Mouse (Mus musculus) spleen, adult 18-20 months (tissue): ENCODE measurements at regions not wholly inside any gene's neighbourhood (a gene's known extent, or its start where the extent isn't known, plus 50 kb on each side); places are given as distances from the start of the nearest gene placed in this dataset.
"Not testable (repeated sequence)": the region's sequence is repeated elsewhere in the genome, so short reads cannot be mapped to it uniquely, and the experiment has no call there.

Source experiments
- DNase-seq, 2 experiments: peaks; one replicate each; pipeline ENCODE4 v3.0.0; 2022; ENCODE audit warnings: mixed read lengths in 2 of 2

- no peak for DNase-seq
Measured at GRCm38 (mm10) chr12:48387724-48388123, 994.7 kb upstream of the Foxg1 start.

DNA sequence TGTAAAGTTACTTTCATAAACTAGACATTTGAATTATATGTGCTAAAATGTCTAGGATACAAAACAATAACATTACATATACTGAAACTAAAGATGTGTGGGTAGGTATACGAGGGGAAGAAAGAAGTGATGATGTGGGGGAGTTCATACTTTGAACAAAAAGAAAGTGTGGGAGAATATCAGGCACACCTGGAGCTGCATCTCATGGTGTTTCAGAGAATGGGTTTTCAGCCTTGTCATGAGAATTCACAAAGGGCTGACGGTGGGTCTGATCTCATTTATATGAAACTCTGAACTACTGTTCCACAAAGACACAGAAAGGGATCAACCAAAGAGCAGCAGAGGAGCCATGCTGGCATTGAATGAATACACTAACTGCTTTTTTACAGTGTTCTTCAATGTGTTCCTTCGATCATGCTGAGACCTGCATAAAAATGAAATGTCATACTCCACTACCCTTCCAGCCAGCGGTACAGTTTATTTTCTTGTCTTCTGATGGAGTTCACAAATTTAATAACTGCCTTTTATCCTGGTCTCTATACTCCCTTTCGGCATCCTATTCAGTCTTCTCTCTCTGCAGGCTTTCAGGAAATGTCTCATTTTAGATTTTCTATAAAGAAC, 994.2 kb upstream of the Foxg1 start:
- no peak for DNase-seq

- no peak for DNase-seq
Measured at GRCm38 (mm10) chr12:48391008-48391407, 991.5 kb upstream of the Foxg1 start.

GRCm38 (mm10) chr12:48439333-48440046, 943.0 kb upstream of the Foxg1 start:
- DNase-seq, result no peak

- not testable (repeated sequence) for DNase-seq
Measured at GRCm38 (mm10) chr12:48448719-48449118, 933.7 kb upstream of the Foxg1 start.

GRCm38 (mm10) chr12:48462392-48462791, 920.1 kb upstream of the Foxg1 start:
- DNase-seq, result no peak

- no peak for DNase-seq
Measured at GRCm38 (mm10) chr12:48500735-48501134, 881.7 kb upstream of the Foxg1 start.

DNA sequence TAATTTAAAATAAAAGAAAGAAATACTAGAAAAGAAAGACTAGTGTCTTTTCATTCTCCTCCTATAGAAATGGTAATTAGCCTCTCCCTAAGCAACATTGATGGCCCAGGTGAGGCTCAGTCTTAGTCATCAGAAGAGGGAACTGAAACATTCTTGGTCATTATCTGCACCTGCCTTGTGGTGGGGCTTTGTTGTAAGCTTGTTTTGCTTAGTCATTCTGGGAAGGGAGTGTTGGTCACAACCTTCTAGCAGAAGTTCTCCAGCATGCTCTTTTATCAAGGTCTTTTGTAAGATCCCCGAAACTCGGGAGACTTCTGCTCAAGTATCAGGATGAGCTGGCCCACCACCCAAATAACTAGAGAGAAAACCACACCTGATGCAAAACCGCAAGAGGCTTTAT, 870.9 kb upstream of the Foxg1 start:
- DNase-seq, result no peak

- no peak for DNase-seq
Measured at GRCm38 (mm10) chr12:48512259-48512658, 870.2 kb upstream of the Foxg1 start.

- DNase-seq, result no peak
Measured at GRCm38 (mm10) chr12:48521996-48522395, 860.5 kb upstream of the Foxg1 start.

DNA sequence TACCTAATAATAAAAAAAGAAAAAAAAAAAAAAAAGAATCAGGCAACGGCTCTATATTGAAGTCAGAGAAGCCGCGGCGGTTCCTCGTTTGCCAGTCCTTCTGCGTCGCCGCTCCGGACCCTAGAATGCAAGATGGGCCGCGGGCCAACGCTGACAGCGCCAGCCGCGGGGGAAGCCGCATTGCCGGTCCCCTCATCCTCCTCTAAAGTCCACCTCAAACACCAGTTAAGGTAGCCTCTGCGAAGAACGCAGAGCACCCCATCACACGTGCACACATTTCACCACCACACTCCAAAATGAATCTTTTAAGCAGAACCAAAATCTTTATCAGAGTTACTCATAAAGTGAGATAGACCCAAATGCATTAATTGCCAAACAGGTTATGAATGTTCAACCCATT, 822.8 kb upstream of the Foxg1 start:
- DNase-seq, result peak in 1 of 2 experiments; percentile 6

DNA sequence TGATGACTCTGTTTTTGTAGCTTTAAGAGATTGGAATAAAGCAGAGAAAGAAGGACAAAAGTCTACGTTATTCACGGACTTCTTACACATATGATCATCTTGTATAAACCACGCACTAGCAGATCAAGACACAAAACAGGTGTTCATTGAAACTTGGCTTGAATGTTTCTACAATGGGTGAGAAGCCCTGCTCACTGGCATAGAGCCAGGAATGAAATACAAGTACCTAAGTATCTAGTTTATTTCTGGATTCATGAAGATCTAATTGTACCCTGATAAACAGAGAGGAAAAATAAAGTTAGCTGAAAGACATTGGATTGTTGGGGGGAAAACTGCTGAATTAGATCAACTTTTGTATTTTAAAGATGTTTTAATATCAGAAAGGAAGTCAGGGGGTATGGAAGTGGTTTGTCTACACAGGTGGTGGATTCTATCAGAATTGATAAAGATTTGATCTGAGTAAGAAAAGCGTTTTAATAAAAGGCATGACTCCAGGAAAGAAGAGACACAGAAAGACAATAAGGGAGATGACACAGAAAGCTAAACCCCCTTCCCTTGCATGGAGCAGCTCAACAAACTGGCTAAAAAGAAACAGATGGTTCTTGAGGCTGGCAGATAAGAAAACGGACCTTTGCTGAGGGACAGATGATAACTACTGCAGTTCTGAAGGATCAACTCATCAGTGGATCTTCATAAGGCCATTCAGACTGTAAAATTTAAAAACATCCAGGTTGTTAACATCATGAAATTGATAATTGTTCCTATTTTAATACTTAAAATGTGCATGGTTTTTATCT, 777.9 kb upstream of the Foxg1 start:
- no peak for DNase-seq

DNA sequence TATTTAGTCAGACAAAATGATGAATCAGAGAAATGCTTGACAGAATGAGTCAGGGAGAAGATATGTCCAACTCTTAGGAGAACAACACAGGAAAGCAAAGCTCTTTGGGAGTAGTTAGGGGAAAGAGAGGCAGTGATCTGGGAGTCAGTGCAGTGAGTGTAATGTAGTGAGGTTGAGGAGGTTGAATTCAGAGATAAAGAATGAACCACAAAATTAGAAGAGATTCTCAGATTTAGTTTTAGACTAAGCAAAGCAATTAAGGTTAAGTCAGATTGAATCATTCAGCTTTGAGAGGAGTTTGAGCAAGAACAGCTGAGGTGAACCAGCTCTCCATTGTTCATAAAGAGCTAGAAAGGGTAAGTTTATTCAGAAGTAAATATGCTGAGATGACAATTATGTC, 777.0 kb upstream of the Foxg1 start:
- no peak for DNase-seq

GRCm38 (mm10) chr12:48609391-48609790, 773.1 kb upstream of the Foxg1 start:
- DNase-seq, result no peak

- no peak for DNase-seq
Measured at GRCm38 (mm10) chr12:48612066-48612465, 770.4 kb upstream of the Foxg1 start.

DNA sequence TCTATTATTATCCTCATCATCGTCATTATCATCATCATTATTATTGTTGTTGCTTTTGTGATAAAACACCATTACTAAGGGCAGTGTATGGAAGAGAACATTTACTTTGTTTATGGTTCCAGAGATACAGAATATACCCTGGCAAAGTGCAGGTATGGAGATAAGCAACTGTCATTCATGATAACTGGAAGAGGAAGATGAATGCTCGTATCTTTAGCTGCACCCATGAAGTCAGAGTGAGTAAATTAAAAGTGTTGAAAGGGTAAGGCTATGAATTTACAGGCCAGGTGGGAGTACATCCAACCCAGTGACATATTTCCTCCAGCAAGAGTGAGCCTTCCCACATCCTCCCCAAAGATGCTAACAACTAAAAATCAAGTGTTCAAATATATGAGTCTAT, 766.1 kb upstream of the Foxg1 start:
- no peak for DNase-seq

- DNase-seq, result no peak
Measured at GRCm38 (mm10) chr12:48633559-48633958, 748.9 kb upstream of the Foxg1 start.

- no peak for DNase-seq
Measured at GRCm38 (mm10) chr12:48634671-48635241, 747.7 kb upstream of the Foxg1 start.

DNA sequence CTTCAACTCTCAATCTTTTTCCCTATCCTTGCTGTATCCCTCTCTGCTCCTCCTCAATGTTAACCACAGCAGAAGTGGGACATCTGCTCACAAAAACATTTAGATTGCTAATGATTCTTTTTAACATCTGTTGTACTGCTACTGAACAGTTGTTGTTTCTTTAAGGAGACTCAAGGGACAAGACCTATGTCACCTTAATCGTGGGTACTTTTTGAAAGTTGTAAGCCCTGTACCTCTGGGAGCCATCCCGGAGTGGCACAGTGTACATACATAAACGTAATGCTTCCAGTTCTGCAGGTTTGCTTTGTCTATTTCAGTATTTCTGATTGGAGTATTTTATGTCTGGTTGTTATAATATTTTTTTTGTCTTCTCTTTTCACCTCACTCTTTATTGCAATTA, 740.5 kb upstream of the Foxg1 start:
- no peak for DNase-seq

GRCm38 (mm10) chr12:48645135-48645534, 737.3 kb upstream of the Foxg1 start:
- DNase-seq, result no peak

- no peak for DNase-seq
Measured at GRCm38 (mm10) chr12:48645910-48646309, 736.5 kb upstream of the Foxg1 start.

- DNase-seq, result no peak
Measured at GRCm38 (mm10) chr12:48675176-48675575, 707.3 kb upstream of the Foxg1 start.

- DNase-seq, result no peak
Measured at GRCm38 (mm10) chr12:48680957-48681356, 701.5 kb upstream of the Foxg1 start.

DNA sequence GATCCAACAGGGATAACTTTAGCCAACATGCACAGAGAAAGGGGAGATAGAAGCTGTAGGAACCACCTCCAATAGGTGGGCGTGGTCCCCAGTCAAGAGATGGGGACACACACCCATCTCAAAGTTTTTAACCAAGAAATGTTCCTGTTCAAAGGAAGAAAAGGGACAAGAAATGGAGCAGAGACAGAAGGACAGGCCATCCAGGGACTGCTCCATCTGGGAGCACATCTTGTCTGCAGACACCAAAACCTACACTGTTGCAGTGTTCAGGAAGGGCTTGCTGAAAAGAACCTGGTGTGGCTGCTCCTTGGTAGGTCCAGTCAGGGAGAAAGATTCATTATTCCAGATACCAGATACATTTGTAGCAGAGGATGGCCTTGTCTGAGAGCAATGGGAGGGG, 676.5 kb upstream of the Foxg1 start:
- DNase-seq, result no peak
